Mouse (Mus musculus) spleen, adult 2 months (tissue): ENCODE measurements around the gene Zfp653. TPM values are rescaled to one million over a fixed set of nuclear protein-coding genes. Genes with fewer than 3 reads are reported as not detected.
A peak's percentile ranks its signal among the peaks of the same experiment; 100 is the strongest.

Experiments used
- DNase-seq, 2 experiments: peaks; one replicate each; pipeline versions ENCODE4 v3.0.0 to v3.0.0-alpha.2; 2012 to 2021; ENCODE audit warnings: low spot score in 2 of 2, low read depth in 1 of 2
- H3K27ac ChIP-seq: fragments of 200-500 bp; 2 replicates; pipeline ENCODE4 v1.5.1; 2012; ENCODE audit warnings: low read length, inconsistent platforms; ENCODE audit not compliant: insufficient read depth
- H3K27me3 ChIP-seq: fragments of 200-500 bp; 2 replicates; pipeline ENCODE4 v1.6.1; 2012; ENCODE audit warnings: mild to moderate bottlenecking, moderate library complexity, low read length, inconsistent platforms; ENCODE audit not compliant: control insufficient read depth, insufficient read depth
- H3K36me3 ChIP-seq: fragments of 200-500 bp; 2 replicates; pipeline ENCODE4 v1.6.1; 2012; ENCODE audit warnings: mild to moderate bottlenecking, low read length, inconsistent platforms; ENCODE audit not compliant: control insufficient read depth, insufficient read depth
- H3K4me1 ChIP-seq: fragments of 200-500 bp; 2 replicates; pipeline ENCODE4 v1.6.1; 2011; ENCODE audit warnings: inconsistent platforms; ENCODE audit not compliant: control insufficient read depth, insufficient read depth, insufficient read length
- H3K4me3 ChIP-seq: fragments of 200-500 bp; 2 replicates; pipeline ENCODE4 v1.5.1; 2011; ENCODE audit warnings: mild to moderate bottlenecking, inconsistent platforms; ENCODE audit not compliant: insufficient read depth, insufficient read length; ENCODE audit errors: extremely low read depth
- CTCF ChIP-seq: fragments of 200-500 bp; IDR thresholded peaks from 2 replicates; pipeline ENCODE4 v1.5.1; 2011; ENCODE audit warnings: mild to moderate bottlenecking, inconsistent platforms; ENCODE audit not compliant: insufficient read depth, insufficient read length, insufficient replicate concordance; ENCODE audit errors: extremely low read depth
- POLR2A ChIP-seq: fragments of 200-500 bp; IDR thresholded peaks from 2 replicates; pipeline ENCODE4 v1.6.1; 2011; ENCODE audit warnings: low read depth, low read length, inconsistent platforms
- WGBS: fragments of 180-500 bp; shearing (Covaris S2); methylation state at CpG from one replicate; pipeline ENCODE4 v1.1.7; 2018; 5-methylcytosine and 5-hydroxymethylcytosine counted together
- polyA plus RNA-seq: library from polyadenylated mRNA; depleted of rRNA; stranded (reverse); fragments of >200 nt; gene quantifications from 2 replicates; pipeline ENCODE4 v1.2.3, GENCODE M21; 2012; rRNA removed

Gene Zfp653
- polyA plus RNA-seq, result 21.6 and 28.1 TPM in 2 replicates

DNA sequence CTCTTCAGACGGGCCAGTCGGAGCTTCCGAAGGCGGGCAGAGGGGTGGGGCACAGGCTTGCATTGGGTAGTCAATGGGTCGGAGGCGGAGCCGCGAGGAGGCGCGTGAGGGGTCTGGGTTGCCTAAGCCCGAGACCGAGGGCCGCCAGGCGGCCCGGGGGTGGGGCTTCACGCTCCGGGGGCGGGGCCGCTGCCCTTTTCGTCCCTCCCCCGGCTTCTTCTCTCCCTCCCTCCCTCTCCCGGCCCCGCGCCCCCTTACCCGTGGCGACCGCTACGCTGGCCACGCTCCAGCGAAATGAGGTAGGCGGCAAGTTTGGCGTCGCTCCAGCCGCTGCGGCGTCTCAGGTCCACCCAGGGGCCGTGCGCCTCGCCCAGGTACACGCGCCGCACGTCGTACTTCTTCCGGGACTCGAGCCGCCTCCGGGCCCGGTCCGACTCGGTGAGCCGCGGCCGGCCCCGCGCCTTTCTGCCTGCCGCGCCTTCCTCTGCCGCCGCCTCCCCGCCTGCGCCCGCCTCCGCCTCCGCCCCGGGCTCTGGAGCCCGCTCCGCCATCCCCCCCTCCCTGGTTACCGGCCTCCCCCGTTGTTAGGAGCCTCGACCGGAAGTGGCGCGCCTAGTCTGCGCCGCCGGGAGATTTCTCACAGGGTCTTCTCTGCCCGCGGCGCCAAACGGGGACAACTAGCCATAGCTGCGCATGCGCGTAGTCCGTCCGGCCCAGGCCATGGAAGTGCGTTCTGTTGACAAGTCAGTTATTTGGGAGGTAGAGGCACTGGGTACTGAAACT, at the start of gene Zfp653, which contains the start of gene Gm49318:
Zfp653 (minus strand) TSS at position 586 of the 783 bp plus-strand sequence.
Gm49318 (minus strand) TSS at position 469 of the 783 bp plus-strand sequence.
- H3K27ac ChIP-seq, result peak within 1 kb of the TSS; percentile 95
- H3K4me1 ChIP-seq, result no peaks in the 10 kb centered on the region; the same call in 1 of the 2 replicates
- peaks cover 4% of the 10 kb centered on the region for H3K36me3 ChIP-seq
- H3K27me3 ChIP-seq, result no peaks in the 10 kb centered on the region
- peak within 1 kb of the TSS; percentile 88 for H3K4me3 ChIP-seq
- TF ChIP-seq POLR2A (peak; percentile 51), CTCF (no peak)
- WGBS, result 1% methylated on average over 81 of the region's 87 CpGs
- DNase-seq, result peak; percentile 92 to 94

DNA sequence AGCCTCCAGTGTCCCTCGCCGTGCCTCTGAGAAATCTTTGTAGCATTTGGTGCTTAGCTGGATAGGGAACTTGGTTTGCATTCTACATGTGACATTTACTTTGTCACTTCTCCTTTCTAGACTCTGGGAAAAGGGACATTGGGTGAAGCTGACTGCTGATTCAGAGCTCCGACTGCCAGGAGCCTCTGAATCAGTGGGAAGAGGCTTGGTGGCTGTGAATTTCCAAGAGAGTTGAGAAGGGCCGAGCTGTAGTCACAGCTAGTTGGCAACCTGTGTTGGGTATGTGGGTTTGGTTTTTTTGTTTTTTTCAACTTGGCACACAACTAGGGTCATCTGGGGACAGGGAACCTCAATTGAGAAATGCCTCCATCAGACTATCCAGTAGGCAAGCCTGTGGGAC, 48.4 kb upstream of the Zfp653 start:
- Histone ChIP-seq H3K36me3 (no peaks in the 10 kb centered on the region), H3K27me3 (no peaks in the 10 kb centered on the region), H3K4me3 (no peak overlapping the region), H3K27ac (peak overlapping the region; percentile 80), H3K4me1 (peaks cover 42% of the 10 kb centered on the region; the same call in 1 of the 2 replicates)
- TF ChIP-seq POLR2A, result no peak
- TF ChIP-seq CTCF, result no peak
- 68% methylated on average over 4 of the region's 4 CpGs for WGBS
- no peak for DNase-seq

DNA sequence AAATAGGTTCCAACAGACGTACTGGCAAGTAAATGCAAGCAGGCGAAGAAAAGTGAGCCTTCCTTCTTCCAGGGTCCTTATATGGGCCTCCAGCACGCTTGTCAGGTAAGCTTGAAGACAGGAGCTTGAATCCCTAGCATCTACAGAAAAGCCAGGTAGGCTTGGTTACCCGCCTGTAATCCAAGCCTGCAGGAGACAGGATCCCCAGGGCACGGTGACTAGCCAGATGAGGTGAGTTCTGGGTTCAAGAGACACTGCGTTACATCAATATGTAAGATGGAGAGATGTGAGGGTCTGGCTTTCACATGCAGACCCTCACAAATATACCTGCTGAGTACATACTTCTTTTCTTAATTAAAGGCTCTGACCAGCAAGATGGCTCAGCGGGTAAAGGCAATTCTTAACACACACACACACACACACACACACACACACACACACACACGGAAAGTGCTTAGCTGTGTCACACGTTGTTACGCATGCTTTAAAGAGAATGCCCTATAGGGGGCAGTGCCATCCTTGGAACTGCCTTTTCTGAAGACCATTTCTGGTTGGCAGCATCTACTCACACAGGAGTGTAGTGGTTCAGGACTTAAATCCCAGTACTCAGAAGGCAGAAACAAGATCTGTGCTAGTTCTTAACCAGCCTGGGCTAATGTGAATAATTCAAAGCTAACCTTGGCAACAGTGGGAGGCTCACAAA, 46.7 kb upstream of the Zfp653 start:
- peaks cover 8% of the 10 kb centered on the region; the same call in 1 of the 2 replicates for H3K36me3 ChIP-seq
- no peak overlapping the region for H3K4me3 ChIP-seq
- WGBS, result 38% methylated on average over 10 of the region's 10 CpGs
- H3K4me1 ChIP-seq, result peaks cover 36% of the 10 kb centered on the region; the same call in 1 of the 2 replicates
- H3K27me3 ChIP-seq, result no peaks in the 10 kb centered on the region
- TF ChIP-seq POLR2A (no peak), CTCF (peak; percentile 63; the same call in 1 of the 2 replicates)
- DNase-seq, result peak; percentile 71 to 88
- peak overlapping the region; percentile 9; the same call in 1 of the 2 replicates for H3K27ac ChIP-seq

DNA sequence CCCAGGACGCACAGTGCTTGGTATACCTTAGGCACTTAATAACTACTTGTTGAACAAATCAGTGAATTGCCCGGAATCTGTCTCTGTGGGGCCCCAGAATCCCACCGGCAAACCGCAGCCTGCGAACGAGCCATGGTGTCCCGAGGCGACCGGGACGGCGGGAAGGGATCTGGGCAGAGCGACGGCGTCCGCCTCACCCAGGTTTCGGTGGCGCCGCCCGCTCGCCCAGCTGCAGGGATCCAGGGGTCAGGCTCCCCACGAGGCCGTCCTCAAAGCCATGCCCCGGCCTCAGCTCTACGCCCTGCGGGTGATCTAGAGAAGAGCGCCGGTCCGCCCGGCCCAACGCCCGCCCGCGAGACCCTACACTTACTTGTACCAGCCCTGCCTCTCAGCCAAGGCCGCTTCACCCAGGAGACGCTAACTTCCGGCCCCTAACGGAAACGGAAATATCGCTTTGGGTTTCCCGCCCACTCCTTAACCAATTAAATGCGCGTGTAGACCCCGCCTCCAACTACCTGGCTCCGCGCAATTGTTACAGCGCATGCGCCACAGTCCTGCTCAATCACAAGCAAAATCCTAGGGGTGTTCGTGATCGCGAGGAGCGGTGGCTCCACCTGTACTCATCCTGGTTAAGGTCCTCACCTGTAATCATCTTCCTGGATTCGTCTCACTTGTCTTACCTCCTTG, 45.7 kb upstream of the Zfp653 start, which contains the start of gene Elof1:
Elof1 (minus strand) TSS at position 433 of the 687 bp plus-strand sequence.
- WGBS, result under 1% methylated on average over 52 of the region's 52 CpGs
- Histone ChIP-seq H3K27me3 (no peaks in the 10 kb centered on the region), H3K36me3 (peaks cover 14% of the 10 kb centered on the region), H3K27ac (peak within 1 kb of the TSS; percentile 31), H3K4me3 (peak within 1 kb of the TSS; percentile 77), H3K4me1 (peaks cover 28% of the 10 kb centered on the region; the same call in 1 of the 2 replicates)
- TF ChIP-seq CTCF, result no peak
- TF ChIP-seq POLR2A, result peak; percentile 35; the same call in 1 of the 2 replicates
- peak; percentile 93 for DNase-seq

DNA sequence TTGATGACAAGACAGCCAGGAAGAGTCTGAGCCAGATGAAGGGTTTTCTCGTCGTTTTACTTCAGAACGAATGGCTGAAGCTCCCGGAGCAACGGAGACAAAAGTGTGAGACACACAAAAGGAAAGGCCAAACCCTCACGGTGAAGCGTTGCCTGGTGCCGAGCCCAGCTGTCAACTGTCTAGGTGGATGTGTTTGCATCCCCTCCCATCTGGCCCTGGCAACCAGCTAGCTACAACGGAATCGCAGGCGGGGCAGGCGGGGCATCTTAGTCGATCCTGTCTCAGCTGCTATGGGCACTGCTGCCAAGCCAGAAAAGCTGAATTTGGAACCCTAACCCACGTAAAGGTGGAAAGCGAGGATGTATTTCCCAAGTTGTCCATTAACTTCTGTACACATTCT, 44.9 kb upstream of the Zfp653 start:
- TF ChIP-seq POLR2A (no peak), CTCF (no peak)
- 25% methylated on average over 15 of the region's 15 CpGs for WGBS
- Histone ChIP-seq H3K4me1 (peaks cover 23% of the 10 kb centered on the region; the same call in 1 of the 2 replicates), H3K27me3 (no peaks in the 10 kb centered on the region), H3K27ac (no peak overlapping the region), H3K36me3 (peaks cover 14% of the 10 kb centered on the region), H3K4me3 (peak overlapping the region; percentile 77; the same call in 1 of the 2 replicates)
- no peak for DNase-seq

DNA sequence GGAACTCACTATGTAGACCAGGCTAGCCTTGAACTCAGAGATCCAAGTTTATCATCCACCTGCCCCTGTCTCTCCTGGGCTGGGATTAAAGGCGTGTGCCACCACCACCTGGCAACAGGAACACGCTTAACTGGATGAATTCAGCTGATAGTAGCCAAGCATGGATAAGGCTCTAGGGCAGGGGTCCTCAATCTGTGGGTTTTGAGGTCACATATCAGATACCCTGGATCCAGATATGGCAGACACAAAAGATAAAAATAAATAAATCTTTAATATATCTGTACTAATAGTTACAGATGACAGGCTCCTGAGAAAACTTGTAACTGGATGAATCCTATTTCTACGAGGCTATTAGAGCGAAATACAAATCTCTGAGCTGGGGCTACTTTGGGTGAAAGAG, 44.5 kb upstream of the Zfp653 start:
- no peak for TF ChIP-seq POLR2A
- no peak for TF ChIP-seq CTCF
- WGBS, result 86% methylated on average over 4 of the region's 4 CpGs
- Histone ChIP-seq H3K4me1 (peaks cover 18% of the 10 kb centered on the region; the same call in 1 of the 2 replicates), H3K4me3 (no peak overlapping the region), H3K27me3 (no peaks in the 10 kb centered on the region), H3K27ac (no peak overlapping the region), H3K36me3 (peaks cover 14% of the 10 kb centered on the region)
- no peak for DNase-seq
